Mouse (Mus musculus) stomach, postnatal 0 days (tissue): Measurements from ENCODE around the gene Spn. TPM values are rescaled to one million over a fixed set of nuclear protein-coding genes. Genes with fewer than 3 reads are reported as not detected.
A peak's percentile ranks its signal among the peaks of the same experiment; 100 is the strongest.

Experiments
- ATAC-seq: fragments of 200-750 bp; cut with Nextera tagmentation; 2 replicates; pipeline ENCODE4 v1.8.0; 2017; ENCODE audit not compliant: low FRiP score, low TSS enrichment
- DNase-seq: peaks from one replicate; pipeline ENCODE4 v3.0.0-alpha.2; 2016; ENCODE audit warnings: low spot score
- H3K27ac ChIP-seq: fragments of 300-500 bp; sonication (generic); replicated peaks from 2 replicates; pipeline ENCODE4 v1.5.1; 2014; ENCODE audit warnings: mild to moderate bottlenecking, control low read depth
- H3K27me3 ChIP-seq: fragments of 300-500 bp; sonication (generic); 2 replicates; pipeline ENCODE4 v1.6.1; 2014; ENCODE audit warnings: low read length; ENCODE audit not compliant: control insufficient read depth, insufficient read depth
- H3K36me3 ChIP-seq: fragments of 300-500 bp; sonication (generic); 2 replicates; pipeline ENCODE4 v1.6.1; 2014; ENCODE audit warnings: low read length, mixed read lengths; ENCODE audit not compliant: control insufficient read depth, insufficient read depth
- H3K4me1 ChIP-seq: fragments of 300-500 bp; sonication (generic); replicated peaks from 2 replicates; pipeline ENCODE4 v1.6.1; 2014; ENCODE audit warnings: antibody characterized with exemption; ENCODE audit not compliant: control insufficient read depth, insufficient read depth
- H3K4me2 ChIP-seq: fragments of 300-500 bp; sonication (generic); replicated peaks from 2 replicates; pipeline ENCODE4 v1.6.1; 2014; ENCODE audit warnings: low read depth, mild to moderate bottlenecking, control low read depth, moderate library complexity
- H3K4me3 ChIP-seq: fragments of 300-500 bp; sonication (generic); 2 replicates; pipeline ENCODE4 v1.5.1; 2014; ENCODE audit warnings: low read depth, low read length, control low read depth
- H3K9ac ChIP-seq: fragments of 300-500 bp; sonication (generic); 2 replicates; pipeline ENCODE4 v1.6.1; 2014; ENCODE audit warnings: mild to moderate bottlenecking, low read length, control low read depth, mixed read lengths
- H3K9me3 ChIP-seq: fragments of 300-500 bp; sonication (generic); 2 replicates; pipeline ENCODE4 v1.6.1; 2016; ENCODE audit warnings: low read length; ENCODE audit not compliant: control insufficient read depth
- CTCF ChIP-seq: IDR thresholded peaks from 2 replicates; pipeline ENCODE4 v1.5.1; 2016; ENCODE audit warnings: antibody characterized with exemption, low read depth, mild to moderate bottlenecking, moderate library complexity
- EP300 ChIP-seq: optimal IDR thresholded peaks from 2 replicates; pipeline ENCODE3; 2016; ENCODE audit warnings: antibody characterized with exemption
- WGBS: fragments of 180-500 bp; shearing (Covaris S2); extraction: QIAGEN DNeasy Blood & Tissue Kit; methylation state at CpG from one replicate; pipeline ENCODE4 v1.1.7; 2014; 5-methylcytosine and 5-hydroxymethylcytosine counted together
- polyA plus RNA-seq: library from polyadenylated mRNA; unstranded; fragments of >200 nt; fragmentation: Nextera tagmentation; extraction: Ambion mirVana; gene quantifications from 2 replicates; pipeline ENCODE4 v1.2.1, GENCODE M21; 2015

Spn gene
- polyA plus RNA-seq, 1 experiment from 2014 or later, result 0.22 TPM

DNA sequence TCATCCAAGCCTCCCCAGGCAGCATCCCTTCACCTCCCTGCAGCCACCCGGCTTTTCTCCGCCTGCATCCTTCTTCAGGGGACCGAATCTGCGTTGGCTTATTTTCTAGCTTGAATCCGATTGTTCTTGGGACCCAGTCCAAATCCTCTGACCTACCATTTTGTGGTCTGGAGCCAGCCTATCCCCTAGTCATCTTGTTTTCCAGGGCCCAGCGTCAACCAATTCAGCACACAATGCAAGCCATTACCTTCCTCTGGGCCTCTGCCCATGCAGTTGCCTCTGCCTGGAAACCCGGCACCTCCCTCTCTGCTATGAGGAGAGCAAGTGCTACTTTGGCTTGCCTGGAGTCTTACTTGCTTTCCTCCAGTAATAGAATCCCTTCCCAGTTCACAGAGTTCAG is 32.1 kb downstream of the Spn start:
- WGBS, result 75% methylated on average over 7 of the region's 7 CpGs
- no peak for ATAC-seq
- no peaks in the 10 kb centered on the region for H3K36me3 ChIP-seq
- no peaks in the 10 kb centered on the region for H3K4me1 ChIP-seq
- DNase-seq, result no peak
- H3K27ac ChIP-seq, result no peak overlapping the region
- no peaks in the 10 kb centered on the region for H3K9me3 ChIP-seq
- H3K4me3 ChIP-seq, result no peak overlapping the region
- no peaks in the 10 kb centered on the region for H3K27me3 ChIP-seq
- H3K4me2 ChIP-seq, result no peak overlapping the region
- TF ChIP-seq CTCF (no peak), EP300 (no peak)
- H3K9ac ChIP-seq, result no peak overlapping the region

GRCm38 (mm10) chr7:127104560-127105332 is 32.9 kb downstream of the Spn start:
- Histone ChIP-seq H3K9me3 (no peaks in the 10 kb centered on the region), H3K4me1 (no peaks in the 10 kb centered on the region), H3K27me3 (no peaks in the 10 kb centered on the region), H3K36me3 (no peaks in the 10 kb centered on the region), H3K9ac (no peak overlapping the region), H3K4me3 (peak overlapping the region; percentile 15; the same call in 1 of the 2 replicates), H3K4me2 (peak overlapping the region; percentile 44), H3K27ac (no peak overlapping the region)
- WGBS, result 14% methylated on average over 17 of the region's 17 CpGs
- peak; percentile 80 for DNase-seq
- ATAC-seq, result peak; percentile 89
- TF ChIP-seq EP300, result no peak
- peak; percentile 96 for TF ChIP-seq CTCF

GRCm38 (mm10) chr7:127103960-127104359 is 33.7 kb downstream of the Spn start:
- WGBS, result 63% methylated on average over 6 of the region's 6 CpGs

DNA sequence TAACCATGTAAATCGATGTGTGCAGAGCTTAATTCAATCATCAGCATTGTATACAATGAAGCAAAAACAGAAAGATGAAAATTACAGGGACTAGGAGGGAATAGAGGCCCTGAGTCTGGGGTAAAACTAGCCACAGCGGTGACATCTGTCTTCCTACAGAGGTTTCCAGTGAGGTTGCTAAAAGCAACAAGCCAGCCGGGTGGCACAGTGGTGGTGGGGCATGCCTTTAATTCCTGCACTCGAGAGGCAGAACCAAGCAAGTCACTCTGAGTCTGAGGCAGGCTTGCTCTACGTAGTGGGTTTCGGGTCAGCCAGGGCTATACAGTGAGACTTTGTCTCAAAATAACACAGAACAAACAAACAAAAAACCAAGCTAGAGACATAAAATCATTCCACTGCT is 35.5 kb downstream of the Spn start:
- DNase-seq (no peak), ATAC-seq (no peak)
- H3K9ac ChIP-seq, result no peak overlapping the region
- no peaks in the 10 kb centered on the region for H3K4me1 ChIP-seq
- H3K36me3 ChIP-seq, result no peaks in the 10 kb centered on the region
- H3K4me3 ChIP-seq, result no peak overlapping the region
- WGBS, result 67% methylated on average over 6 of the region's 6 CpGs
- no peak overlapping the region for H3K4me2 ChIP-seq
- H3K27me3 ChIP-seq, result no peaks in the 10 kb centered on the region
- TF ChIP-seq EP300 (no peak), CTCF (no peak)
- no peak overlapping the region for H3K27ac ChIP-seq
- H3K9me3 ChIP-seq, result no peaks in the 10 kb centered on the region

More at GRCm38 (mm10) chr7:127103960-127104359, 33.7 kb downstream of the Spn start:
- no peak overlapping the region for H3K27ac ChIP-seq
- H3K4me1 ChIP-seq, result no peaks in the 10 kb centered on the region
- no peak overlapping the region for H3K4me3 ChIP-seq
- no peaks in the 10 kb centered on the region for H3K9me3 ChIP-seq
- TF ChIP-seq EP300, result no peak
- peak; percentile 24; the same call in 1 of the 2 replicates for TF ChIP-seq CTCF
- no peak overlapping the region for H3K9ac ChIP-seq
- no peak for ATAC-seq
- no peaks in the 10 kb centered on the region for H3K36me3 ChIP-seq
- DNase-seq, result no peak
- no peak overlapping the region for H3K4me2 ChIP-seq
- no peaks in the 10 kb centered on the region for H3K27me3 ChIP-seq

GRCm38 (mm10) chr7:127101451-127102016 is 36.1 kb downstream of the Spn start:
- ATAC-seq (no peak), DNase-seq (no peak)
- no peaks in the 10 kb centered on the region for H3K36me3 ChIP-seq
- H3K4me1 ChIP-seq, result no peaks in the 10 kb centered on the region
- no peaks in the 10 kb centered on the region for H3K9me3 ChIP-seq
- H3K4me3 ChIP-seq, result no peak overlapping the region
- H3K27me3 ChIP-seq, result no peaks in the 10 kb centered on the region
- no peak overlapping the region for H3K27ac ChIP-seq
- no peak overlapping the region for H3K9ac ChIP-seq
- WGBS, result 13% methylated on average over 2 of the region's 2 CpGs
- no peak overlapping the region for H3K4me2 ChIP-seq
- TF ChIP-seq EP300, result no peak
- peak; percentile 41 for TF ChIP-seq CTCF

GRCm38 (mm10) chr7:127099528-127099927 is 38.1 kb downstream of the Spn start:
- 81% methylated on average over 4 of the region's 4 CpGs for WGBS
- TF ChIP-seq CTCF (no peak), EP300 (no peak)

More at GRCm38 (mm10) chr7:127099528-127099927, 38.1 kb downstream of the Spn start:
- H3K27me3 ChIP-seq, result no peaks in the 10 kb centered on the region
- ATAC-seq (no peak), DNase-seq (no peak)
- no peaks in the 10 kb centered on the region for H3K4me1 ChIP-seq
- H3K9me3 ChIP-seq, result no peaks in the 10 kb centered on the region
- no peak overlapping the region for H3K4me3 ChIP-seq
- H3K9ac ChIP-seq, result no peak overlapping the region
- no peaks in the 10 kb centered on the region for H3K36me3 ChIP-seq
- H3K27ac ChIP-seq, result no peak overlapping the region
- H3K4me2 ChIP-seq, result no peak overlapping the region
